Mouse (Mus musculus): ENCODE measurements around the gene Isoc2a.
"Not testable (repeated sequence)": the region's sequence is repeated elsewhere in the genome, so short reads cannot be mapped to it uniquely, and the experiment has no call there.

Gene Isoc2a

DNA sequence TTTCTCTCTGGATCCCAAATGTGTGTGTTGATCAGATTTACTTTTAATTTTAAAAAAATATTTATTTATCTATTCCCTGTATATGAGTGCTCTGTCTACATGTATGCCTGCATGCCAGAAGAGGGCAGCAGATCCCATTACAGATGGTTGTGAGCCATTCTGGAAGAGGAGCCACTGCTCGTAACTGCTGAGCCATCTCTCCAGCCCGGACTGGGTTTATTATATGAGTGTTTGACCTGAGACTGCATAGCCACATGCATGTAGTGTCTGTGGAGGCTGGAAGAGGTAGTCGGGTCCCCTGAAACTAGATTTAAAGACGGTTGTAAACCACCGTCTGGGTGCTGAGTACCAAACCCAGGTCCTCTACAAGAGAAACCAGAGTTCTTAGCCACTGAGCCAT is 11.9 kb upstream of the Isoc2a start:
- DNase-seq (ENCODE audit: low read depth, low spot score), result peak; percentile 31

DNA sequence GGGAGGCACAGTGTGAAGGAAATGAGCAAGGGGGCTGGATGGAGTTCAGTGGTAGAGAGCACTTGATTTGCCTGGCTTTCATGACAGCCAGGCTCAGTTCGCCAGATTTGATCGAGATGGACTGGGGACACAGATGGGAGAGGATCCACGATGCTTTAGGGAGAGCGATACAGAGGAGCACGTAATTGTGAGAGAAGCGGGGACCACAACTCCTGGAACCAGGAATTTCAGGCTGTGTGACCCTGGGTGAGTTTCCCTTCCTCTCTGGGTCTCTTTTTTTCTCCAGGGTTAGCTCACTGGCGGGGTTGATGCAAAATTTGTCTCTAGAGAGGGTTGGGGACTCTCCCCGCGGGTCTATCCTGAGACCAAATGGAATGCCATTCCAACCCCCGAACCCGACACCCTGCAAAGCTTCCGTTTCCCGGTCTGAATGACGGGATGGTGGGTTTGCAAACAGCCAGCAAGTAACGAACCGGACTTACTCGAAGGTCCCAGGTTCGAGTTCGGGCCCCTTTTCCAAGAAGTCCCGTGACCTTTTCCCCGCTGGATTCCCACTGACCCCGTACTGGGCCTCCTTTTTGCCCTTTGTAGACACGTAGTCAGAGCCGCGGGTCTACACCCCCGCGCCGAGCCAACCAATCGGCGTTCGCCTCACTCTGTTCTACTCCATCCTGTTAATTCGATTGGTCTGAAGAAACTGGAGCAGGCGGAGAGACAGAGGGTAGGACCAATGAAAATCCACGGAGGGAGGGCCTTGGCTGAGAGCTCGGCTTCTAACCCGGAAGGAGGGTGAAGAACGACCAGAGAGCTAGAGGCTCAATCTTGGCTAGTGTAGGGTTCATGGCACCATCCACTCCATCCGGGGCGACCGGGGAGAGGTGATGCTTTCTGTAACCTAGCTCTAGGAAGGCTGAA is 11.1 kb upstream of the Isoc2a start:
- peak; percentile 98 for DNase-seq (ENCODE audit: low read depth, low spot score)

DNA sequence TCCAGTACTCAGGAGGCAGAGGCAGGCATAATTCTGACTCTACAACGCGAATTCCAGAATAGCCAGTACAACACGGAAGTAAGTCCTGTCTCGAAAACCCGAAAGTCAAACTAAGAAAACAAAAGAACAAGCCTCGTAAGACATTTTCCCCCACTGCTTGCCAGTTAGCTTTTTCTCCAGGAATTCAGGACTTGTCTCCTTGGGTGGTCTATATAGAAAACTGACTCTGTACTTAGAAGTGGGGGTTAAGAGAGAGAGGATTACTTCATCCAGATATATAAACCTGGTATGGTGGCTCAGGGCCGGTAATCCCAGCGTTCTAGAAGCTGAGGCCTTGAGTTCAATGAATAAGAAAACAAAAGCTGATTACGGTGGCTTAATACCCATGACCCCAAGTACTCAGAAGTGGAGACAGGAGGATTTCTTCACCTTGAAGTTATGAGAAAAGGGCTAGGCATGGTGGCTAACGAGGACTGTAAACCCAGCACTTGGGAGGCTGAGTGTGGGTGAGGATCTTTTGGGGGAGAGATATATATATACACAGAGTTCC is 10.2 kb upstream of the Isoc2a start:
- no peak for DNase-seq (ENCODE audit: low read depth, low spot score)

GRCm38 (mm10) chr7:4870133-4870532 is 6.8 kb upstream of the Isoc2a start, which contains the start of gene Isoc2b:
Gene Isoc2b, minus strand, starts transcription at chr7:4870258.
- DNase-seq (ENCODE audit: low read depth, low spot score), result no peak

DNA sequence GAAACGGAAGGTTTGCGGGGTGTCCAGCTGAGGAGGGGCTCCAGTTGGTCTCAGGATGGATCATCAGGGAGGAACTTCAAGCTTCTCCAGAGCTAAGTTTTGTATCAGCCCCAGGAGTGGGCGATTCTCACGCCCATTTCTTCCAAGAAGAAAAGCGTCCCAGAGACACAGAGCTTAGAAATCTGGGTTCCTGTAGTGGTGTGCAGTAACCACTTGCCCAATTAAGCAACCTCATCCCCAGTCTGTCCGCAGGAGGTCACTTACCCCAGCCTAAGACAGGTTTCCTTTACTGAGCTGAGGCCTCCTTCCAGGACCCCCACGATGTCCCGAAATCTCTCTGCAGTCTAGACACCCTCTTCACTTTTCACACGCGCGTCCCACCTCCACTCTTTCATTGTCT is 273 bp downstream of the Isoc2a start:
- DNase-seq (ENCODE audit: low read depth, low spot score), result no peak

DNA sequence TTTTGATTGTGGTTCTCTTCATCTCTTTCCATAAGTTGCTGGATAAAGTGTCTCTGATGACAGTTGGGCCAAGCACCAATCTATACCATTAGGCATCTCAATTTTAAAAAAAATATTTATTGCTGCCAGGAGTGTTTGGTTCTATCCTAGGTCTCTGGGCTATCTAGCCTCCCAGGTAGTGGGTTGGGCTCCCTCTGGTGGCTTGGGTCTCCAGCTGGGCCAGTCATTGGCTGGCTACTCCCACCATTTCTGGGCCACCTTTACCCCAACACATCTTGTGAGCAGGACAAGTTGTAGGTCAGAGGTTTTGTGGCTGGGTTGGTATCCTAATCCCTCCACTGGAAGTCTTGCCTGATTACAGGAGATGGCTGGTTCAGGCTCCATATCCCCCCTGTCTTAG is 1.2 kb downstream of the Isoc2a start:
- no peak for DNase-seq (ENCODE audit: low read depth, low spot score)

GRCm38 (mm10) chr7:4879036-4879435 is 2.1 kb downstream of the Isoc2a start:
- DNase-seq (ENCODE audit: low read depth, low spot score), result not testable (repeated sequence)

GRCm38 (mm10) chr7:4886680-4887079 is 9.7 kb downstream of the Isoc2a start:
- no peak for DNase-seq (ENCODE audit: low read depth, low spot score)

- no peak for DNase-seq (ENCODE audit: low read depth, low spot score)
These were observed 18.2 kb downstream of the Isoc2a start for GRCm38 (mm10) chr7:4895186-4895585.

DNA sequence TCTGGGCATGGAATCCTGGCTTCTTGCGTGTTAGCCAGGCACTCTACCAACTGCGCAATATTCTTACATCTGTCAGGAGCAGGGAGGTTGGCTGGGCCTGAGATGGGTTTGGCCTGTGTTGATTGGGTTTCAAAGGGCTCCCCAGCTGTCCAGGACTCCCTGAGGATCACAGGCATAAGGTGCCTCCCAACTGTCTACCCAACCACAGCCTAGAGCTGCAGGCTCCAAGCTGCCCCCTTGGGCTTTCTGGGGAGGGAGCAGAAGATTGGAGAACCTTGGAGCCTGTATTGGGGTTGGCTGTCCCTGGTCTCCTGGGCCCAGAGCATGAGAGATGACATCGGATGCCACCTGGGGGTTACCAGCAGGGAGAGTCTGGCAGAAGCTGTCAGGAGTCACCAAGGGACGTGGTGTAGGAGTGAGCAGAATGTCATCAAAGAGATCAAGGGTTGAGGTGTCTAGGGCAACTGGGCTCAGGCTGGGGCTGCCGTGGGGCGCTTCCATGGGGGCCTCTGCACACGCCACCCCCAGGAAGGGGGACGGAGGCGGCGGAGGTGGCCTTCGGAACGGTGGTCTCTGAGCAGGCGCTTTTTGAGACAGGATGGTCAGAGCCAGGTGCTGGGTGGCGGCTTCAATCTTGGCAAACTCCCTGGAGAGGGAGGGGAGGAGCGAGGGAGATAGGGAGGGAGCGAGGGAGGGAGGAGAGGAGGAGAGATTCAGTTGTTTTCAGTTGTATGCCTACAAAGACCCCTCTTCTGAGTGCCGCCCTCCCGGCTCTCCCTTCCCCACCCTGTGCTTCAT is 22.1 kb downstream of the Isoc2a start:
- peak; percentile 44 for DNase-seq (ENCODE audit: low read depth, low spot score)

- peak; percentile 76 for DNase-seq (ENCODE audit: low read depth, low spot score)
These were observed 22.9 kb downstream of the Isoc2a start for GRCm38 (mm10) chr7:4899649-4900522.

DNA sequence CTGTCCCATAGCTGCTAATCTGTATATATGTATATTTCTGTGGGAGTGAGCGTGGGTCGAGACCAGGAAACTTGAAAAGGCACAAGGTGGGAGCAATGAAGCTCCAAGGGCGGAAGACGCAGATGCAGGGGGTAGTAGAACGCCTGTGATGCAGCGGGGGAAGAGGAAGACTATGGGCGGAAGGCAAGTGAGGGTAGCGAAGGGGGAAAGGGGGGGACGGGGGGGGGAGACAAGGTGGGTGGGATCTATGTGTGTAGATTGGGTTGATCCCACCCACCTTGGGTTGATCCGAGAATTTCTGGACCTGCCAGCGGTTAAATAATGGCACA is 23.5 kb downstream of the Isoc2a start:
- no peak for DNase-seq (ENCODE audit: low read depth, low spot score)

DNA sequence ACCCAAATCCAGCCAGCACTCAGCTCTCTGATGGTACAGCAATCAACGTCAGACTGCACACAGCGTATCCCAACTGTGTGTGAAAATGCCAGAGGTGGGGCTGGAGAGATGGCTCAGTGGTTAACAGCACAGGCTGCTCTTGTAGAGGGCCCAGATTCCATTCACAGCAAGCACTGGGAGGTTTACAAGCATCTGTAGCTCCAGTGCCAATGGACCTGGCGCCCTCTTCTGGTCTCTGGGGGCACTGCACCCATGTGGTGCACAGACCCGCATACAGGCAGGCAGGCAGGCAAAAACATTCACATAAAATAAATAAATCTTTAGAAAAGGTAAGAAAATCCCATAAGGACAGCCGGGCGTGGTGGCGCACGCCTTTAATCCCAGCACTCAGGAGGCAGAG is 24.2 kb downstream of the Isoc2a start:
- DNase-seq (ENCODE audit: low read depth, low spot score), result no peak

DNA sequence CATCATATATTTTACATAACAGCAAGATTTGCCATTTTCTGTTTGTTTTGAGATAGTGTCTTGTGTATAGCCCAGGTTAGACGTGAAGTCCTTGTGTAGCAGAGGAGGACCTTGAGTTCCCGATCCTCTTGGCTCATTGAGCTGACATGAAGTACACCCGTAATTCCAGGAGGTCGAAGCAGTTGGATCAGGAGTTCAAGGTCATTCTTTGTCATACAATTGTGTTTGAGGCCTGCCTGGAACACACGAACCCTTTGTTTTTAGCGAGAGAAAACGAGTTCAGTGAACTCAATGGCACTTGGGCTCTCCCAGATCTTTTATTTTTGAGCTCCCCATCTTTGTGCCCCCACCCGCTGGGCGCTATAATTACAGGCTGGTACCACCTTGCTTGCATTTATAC is 25.5 kb downstream of the Isoc2a start:
- no peak for DNase-seq (ENCODE audit: low read depth, low spot score)

DNA sequence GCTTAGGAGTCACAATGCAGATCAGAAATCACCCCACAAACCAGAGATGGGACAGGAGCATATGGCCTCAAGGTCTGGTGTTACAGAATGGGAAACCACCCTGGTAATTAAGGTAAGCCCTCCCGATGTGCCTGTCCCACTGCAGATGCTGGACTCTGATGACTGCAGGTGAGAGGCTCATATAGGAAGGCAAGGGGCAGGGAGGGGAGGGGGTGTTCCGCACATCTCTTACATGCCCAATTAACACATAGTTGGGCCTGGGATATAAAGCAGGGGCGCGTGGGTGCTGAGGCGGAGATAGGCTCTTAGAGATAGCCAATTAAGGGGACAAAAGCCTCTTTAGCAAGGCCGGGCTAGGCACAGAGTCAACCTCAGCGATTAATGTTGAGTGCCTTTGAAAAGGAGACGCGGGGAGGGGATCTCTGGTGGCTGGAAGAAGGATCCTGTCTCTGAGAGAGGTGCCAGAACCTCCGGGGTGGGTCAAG is 29.6 kb downstream of the Isoc2a start, which contains the start of gene Gm36210:
TSS of gene Gm36210 (minus strand) at position 51 of the 485 bp plus-strand sequence.
- DNase-seq (ENCODE audit: low read depth, low spot score), result no peak

DNA sequence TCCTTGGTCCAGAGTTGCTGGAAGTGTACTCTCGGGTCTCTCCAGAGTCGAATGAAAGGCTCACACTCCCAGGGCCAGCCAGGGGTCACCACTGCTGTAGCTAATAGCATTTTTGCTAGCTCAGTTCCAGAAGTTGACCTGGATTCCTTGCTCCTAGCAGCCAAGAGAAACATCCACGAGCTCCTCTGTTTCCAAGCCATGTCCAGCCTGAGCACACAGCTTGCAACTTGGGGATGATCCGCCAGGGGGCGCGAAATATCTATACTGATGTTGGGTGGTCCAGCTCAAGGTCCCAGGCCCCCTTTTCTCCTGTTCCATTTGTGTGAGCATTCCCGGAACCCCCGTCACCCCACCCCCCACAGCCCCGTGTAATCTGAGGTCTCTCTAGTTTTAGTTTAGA is 34.6 kb downstream of the Isoc2a start:
- no peak for DNase-seq (ENCODE audit: low read depth, low spot score)

DNA sequence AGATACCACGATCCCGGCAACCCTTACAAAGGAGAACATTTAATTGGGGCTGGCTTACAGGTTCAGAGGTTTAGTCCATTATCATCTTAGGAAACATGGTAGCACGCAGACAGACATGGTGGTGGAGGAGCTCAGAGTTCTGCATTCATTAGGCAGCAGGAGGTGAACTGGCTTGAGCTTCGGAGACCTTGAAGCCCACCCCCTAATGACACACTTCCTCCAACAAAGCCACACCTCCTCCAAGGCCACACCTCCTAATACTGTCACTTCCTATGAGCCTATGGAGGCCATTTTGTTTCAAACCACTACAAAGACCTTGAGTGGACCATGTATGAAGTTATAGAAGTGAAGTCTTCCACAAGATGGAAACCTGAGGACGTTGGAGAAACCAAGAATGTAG is 35.3 kb downstream of the Isoc2a start:
- no peak for DNase-seq (ENCODE audit: low read depth, low spot score)

- peak; percentile 88 for DNase-seq (ENCODE audit: low read depth, low spot score)
These were observed 38.2 kb downstream of the Isoc2a start, which contains the start of gene Zfp628 for GRCm38 (mm10) chr7:4915007-4915665. Gene Zfp628, plus strand, starts transcription at chr7:4915217.

GRCm38 (mm10) chr7:4915669-4916416 is 38.9 kb downstream of the Isoc2a start:
- DNase-seq (ENCODE audit: low read depth, low spot score), result no peak

GRCm38 (mm10) chr7:4917494-4917893 is 40.5 kb downstream of the Isoc2a start:
- DNase-seq (ENCODE audit: low read depth, low spot score), result no peak
